Mouse (Mus musculus) adrenal gland, adult 2 months (tissue): Measurements from ENCODE around the gene Smn1. TPM values are rescaled to one million over a fixed set of nuclear protein-coding genes. Genes with fewer than 3 reads are reported as not detected.

Source experiments
- polyA plus RNA-seq: library from polyadenylated mRNA; depleted of rRNA; stranded (reverse); fragments of >200 nt; gene quantifications from 2 replicates; pipeline ENCODE4 v1.2.3, GENCODE M21; 2012; rRNA removed
- total RNA-seq, 2 experiments: library from RNA; stranded (reverse); gene quantifications; 2 replicates each; pipeline ENCODE4 v1.2.3; 2021

The Smn1 gene
- total and polyA plus RNA-seq, 3 experiments, result 13.3 to 39.6 (median 34.5) TPM

Other genes with a start within 250 kb of the Smn1 start
- 10 to 100 TPM; 11.6 to 17.3 TPM for gene Cartpt, start 223.8 kb upstream of the Smn1 start, total RNA-seq
- gene Cartpt, start 223.8 kb upstream of the Smn1 start, polyA plus RNA-seq, result 2.4 and 9.3 TPM in 2 replicates
- 10 to 100 TPM; 66.6 to 87.3 TPM for gene Mccc2, start 109.2 kb upstream of the Smn1 start, total RNA-seq
- gene Mccc2, start 109.2 kb upstream of the Smn1 start, polyA plus RNA-seq, result 63.3 and 72.2 TPM in 2 replicates
- 10 to 100 TPM; 17.3 to 45.7 TPM for gene Bdp1, start 20.8 kb upstream of the Smn1 start, total RNA-seq
- 0.73 and 1.3 TPM in 2 replicates for gene Bdp1, start 20.8 kb upstream of the Smn1 start, polyA plus RNA-seq
- 10 to 100 TPM; 12.4 to 31.1 TPM for gene Serf1, start 16.8 kb upstream of the Smn1 start, total RNA-seq
- gene Serf1, start 16.8 kb upstream of the Smn1 start, polyA plus RNA-seq, result 11.7 and 24.1 TPM in 2 replicates
- 1 to 10 TPM; 1.8 to 2.1 TPM for gene Naip2, start 77.2 kb downstream of the Smn1 start, total RNA-seq
- gene Naip2, start 77.2 kb downstream of the Smn1 start, polyA plus RNA-seq, result 0.50 and 0.55 TPM in 2 replicates
- gene Naip5, start 121.5 kb downstream of the Smn1 start, total RNA-seq, result 1 to 10 TPM; 1.1 to 7.7 TPM
- gene Naip5, start 121.5 kb downstream of the Smn1 start, polyA plus RNA-seq, result 2.4 and 4.6 TPM in 2 replicates
- under 1 TPM; 0.24 to 0.37 TPM for gene Naip6, start 192.8 kb downstream of the Smn1 start, total RNA-seq
- gene Naip6, start 192.8 kb downstream of the Smn1 start, polyA plus RNA-seq, result 0.19 and 0.28 TPM in 2 replicates